Mouse (Mus musculus): ENCODE data around the gene Cecr2. TPM values are rescaled to one million over a fixed set of nuclear protein-coding genes. Genes with fewer than 3 reads are reported as not detected.
A peak's percentile ranks its signal among the peaks of the same experiment; 100 is the strongest.

Gene Cecr2
- total and polyA plus RNA-seq, 3 experiments: 2.5 to 24.9 (median 6.2) TPM

DNA sequence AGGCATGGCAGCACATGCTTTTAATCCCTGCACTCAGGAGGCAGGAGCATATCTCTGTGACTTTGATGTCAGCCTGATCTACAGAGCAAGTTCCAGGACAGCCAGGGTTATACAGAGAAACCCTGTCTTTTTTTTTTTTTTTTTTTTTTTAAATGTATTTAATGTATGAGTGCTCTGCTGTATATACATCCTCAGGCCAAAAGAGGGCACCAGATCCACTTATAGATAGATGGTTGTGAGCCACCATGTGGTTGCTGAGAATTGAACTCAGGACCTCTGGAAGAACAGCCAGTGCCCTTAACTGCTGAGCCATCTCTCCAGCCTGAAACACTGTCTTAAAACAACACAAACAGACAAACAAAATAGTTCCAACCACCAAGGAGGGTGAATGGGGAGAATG, 122.7 kb downstream of the Cecr2 start:
- ATAC-seq (ENCODE audit: extremely low read depth, insufficient number of reproducible peaks, low FRiP score, poor library complexity, severe bottlenecking) (no peak), DNase-seq (ENCODE audit: low spot score) (no peak)
- H3K4me3 ChIP-seq (ENCODE audit: low read depth, low read length): no peak overlapping the region
- no peaks in the 10 kb centered on the region for H3K27me3 ChIP-seq (ENCODE audit: insufficient read depth, low read length)
- peaks cover 43% of the 10 kb centered on the region for H3K4me1 ChIP-seq (ENCODE audit: insufficient read depth, low read depth, low read length)
- H3K36me3 ChIP-seq (replicated peaks): peaks cover 80% of the 10 kb centered on the region
- TF ChIP-seq POLR2AphosphoS5 (IDR thresholded peaks at IDR 0.05; ENCODE audit: insufficient replicate concordance, low read depth, low read length): no peak
- TF ChIP-seq GATA2 (IDR thresholded peaks at IDR 0.05; ENCODE audit: borderline replicate concordance, low read depth, low read length): no peak
- no peak for TF ChIP-seq CTCF (IDR thresholded peaks at IDR 0.05; ENCODE audit: low read depth, low read length)
- TF ChIP-seq TAL1 (conservative IDR thresholded peaks at IDR 0.05; ENCODE audit: low read depth, low read length): no peak
- H3K9me3 ChIP-seq (replicated peaks): no peaks in the 10 kb centered on the region

DNA sequence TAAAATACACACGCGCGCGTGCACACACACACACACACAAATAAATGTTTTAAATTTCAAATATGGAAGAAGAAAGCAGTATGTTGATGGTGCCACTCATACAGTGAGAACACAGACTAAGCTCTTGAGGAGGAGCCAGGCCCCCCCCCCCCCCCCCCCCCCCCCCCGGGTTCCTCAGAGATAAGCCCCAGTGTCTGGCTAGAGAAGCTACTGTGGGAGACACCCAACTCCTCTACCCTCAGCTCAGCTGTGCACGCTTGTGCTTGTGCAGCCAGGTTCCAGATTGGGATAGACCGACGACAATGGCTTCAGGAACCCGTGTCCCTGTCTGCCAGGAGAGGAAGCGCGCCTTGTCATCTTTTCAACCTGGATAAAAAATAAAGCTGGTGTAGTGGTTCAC, 124.0 kb downstream of the Cecr2 start:
- Histone ChIP-seq H3K4me3 (ENCODE audit: low read depth, low read length) (no peak overlapping the region), H3K36me3 (replicated peaks) (peaks cover 89% of the 10 kb centered on the region), H3K9me3 (replicated peaks) (no peaks in the 10 kb centered on the region), H3K4me1 (ENCODE audit: insufficient read depth, low read depth, low read length) (peaks cover 52% of the 10 kb centered on the region), H3K27me3 (ENCODE audit: insufficient read depth, low read length) (no peaks in the 10 kb centered on the region)
- TF ChIP-seq GATA1 (IDR thresholded peaks at IDR 0.05; ENCODE audit: borderline replicate concordance, low read length) (no peak), GATA2 (IDR thresholded peaks at IDR 0.05; ENCODE audit: borderline replicate concordance, low read depth, low read length) (no peak), TAL1 (conservative IDR thresholded peaks at IDR 0.05; ENCODE audit: low read depth, low read length) (no peak), POLR2AphosphoS5 (IDR thresholded peaks at IDR 0.05; ENCODE audit: insufficient replicate concordance, low read depth, low read length) (no peak), CTCF (IDR thresholded peaks at IDR 0.05; ENCODE audit: low read depth, low read length) (no peak)
- no peak for ATAC-seq (ENCODE audit: extremely low read depth, insufficient number of reproducible peaks, low FRiP score, poor library complexity, severe bottlenecking)
- DNase-seq (ENCODE audit: low spot score): no peak

DNA sequence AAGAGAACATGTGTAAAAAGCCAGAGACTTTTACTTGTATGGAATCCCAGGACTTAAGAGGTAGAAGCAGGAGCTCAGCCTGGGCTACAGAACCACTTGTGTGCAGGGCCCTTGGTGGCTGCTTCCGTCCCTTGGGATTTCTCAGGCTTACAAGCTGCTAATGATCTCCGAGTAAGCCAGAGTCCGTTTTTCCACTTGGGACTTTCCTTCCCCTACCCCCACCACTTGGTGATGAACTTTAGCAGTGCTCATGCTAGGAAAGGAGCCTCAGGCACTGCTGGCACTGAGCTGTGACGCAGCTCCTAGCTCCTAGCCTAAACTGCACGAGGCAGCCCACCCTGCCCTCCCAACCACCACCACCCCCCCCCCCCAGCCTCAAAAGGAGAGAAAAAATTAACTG, 124.5 kb downstream of the Cecr2 start:
- no peak for ATAC-seq (ENCODE audit: extremely low read depth, insufficient number of reproducible peaks, low FRiP score, poor library complexity, severe bottlenecking)
- Histone ChIP-seq H3K9me3 (replicated peaks) (no peaks in the 10 kb centered on the region), H3K4me1 (ENCODE audit: insufficient read depth, low read depth, low read length) (peaks cover 55% of the 10 kb centered on the region), H3K27me3 (ENCODE audit: insufficient read depth, low read length) (no peaks in the 10 kb centered on the region), H3K4me3 (ENCODE audit: low read depth, low read length) (no peak overlapping the region), H3K36me3 (replicated peaks) (peaks cover 89% of the 10 kb centered on the region)
- no peak for TF ChIP-seq CTCF (IDR thresholded peaks at IDR 0.05; ENCODE audit: low read depth, low read length)
- no peak for DNase-seq (ENCODE audit: low spot score)

DNA sequence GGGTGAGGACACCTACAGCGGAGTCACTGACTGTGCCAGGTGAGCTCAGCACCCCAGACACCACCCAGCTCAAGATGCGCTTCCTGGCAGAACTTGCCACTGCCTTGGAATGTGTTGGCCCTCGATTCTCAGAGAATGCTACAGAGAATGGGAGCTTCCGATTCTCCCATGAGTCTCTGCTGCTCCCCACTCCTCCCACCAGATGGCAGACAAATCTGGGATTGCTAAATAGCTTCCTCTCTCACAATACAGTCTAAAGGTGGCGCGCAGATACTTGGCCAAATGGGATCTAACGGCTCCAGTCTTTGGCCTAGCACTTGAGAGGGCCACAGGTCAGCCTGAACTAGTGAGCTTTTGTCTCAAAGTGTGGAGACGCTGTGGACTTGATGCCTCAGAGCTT, 126.8 kb downstream of the Cecr2 start:
- H3K9me3 ChIP-seq (replicated peaks): no peaks in the 10 kb centered on the region
- H3K4me1 ChIP-seq (ENCODE audit: insufficient read depth, low read depth, low read length): peaks cover 70% of the 10 kb centered on the region
- no peaks in the 10 kb centered on the region for H3K27me3 ChIP-seq (ENCODE audit: insufficient read depth, low read length)
- DNase-seq (ENCODE audit: low spot score): no peak
- peaks cover 98% of the 10 kb centered on the region for H3K36me3 ChIP-seq (replicated peaks)
- H3K4me3 ChIP-seq (ENCODE audit: low read depth, low read length): no peak overlapping the region
- no peak for TF ChIP-seq CTCF (IDR thresholded peaks at IDR 0.05; ENCODE audit: low read depth, low read length)
- no peak for TF ChIP-seq GATA2 (IDR thresholded peaks at IDR 0.05; ENCODE audit: borderline replicate concordance, low read depth, low read length)
- TF ChIP-seq GATA1 (IDR thresholded peaks at IDR 0.05; ENCODE audit: borderline replicate concordance, low read length): no peak
- TF ChIP-seq TAL1 (conservative IDR thresholded peaks at IDR 0.05; ENCODE audit: low read depth, low read length): no peak
- no peak for TF ChIP-seq POLR2AphosphoS5 (IDR thresholded peaks at IDR 0.05; ENCODE audit: insufficient replicate concordance, low read depth, low read length)
- no peak for ATAC-seq (ENCODE audit: extremely low read depth, insufficient number of reproducible peaks, low FRiP score, poor library complexity, severe bottlenecking)

DNA sequence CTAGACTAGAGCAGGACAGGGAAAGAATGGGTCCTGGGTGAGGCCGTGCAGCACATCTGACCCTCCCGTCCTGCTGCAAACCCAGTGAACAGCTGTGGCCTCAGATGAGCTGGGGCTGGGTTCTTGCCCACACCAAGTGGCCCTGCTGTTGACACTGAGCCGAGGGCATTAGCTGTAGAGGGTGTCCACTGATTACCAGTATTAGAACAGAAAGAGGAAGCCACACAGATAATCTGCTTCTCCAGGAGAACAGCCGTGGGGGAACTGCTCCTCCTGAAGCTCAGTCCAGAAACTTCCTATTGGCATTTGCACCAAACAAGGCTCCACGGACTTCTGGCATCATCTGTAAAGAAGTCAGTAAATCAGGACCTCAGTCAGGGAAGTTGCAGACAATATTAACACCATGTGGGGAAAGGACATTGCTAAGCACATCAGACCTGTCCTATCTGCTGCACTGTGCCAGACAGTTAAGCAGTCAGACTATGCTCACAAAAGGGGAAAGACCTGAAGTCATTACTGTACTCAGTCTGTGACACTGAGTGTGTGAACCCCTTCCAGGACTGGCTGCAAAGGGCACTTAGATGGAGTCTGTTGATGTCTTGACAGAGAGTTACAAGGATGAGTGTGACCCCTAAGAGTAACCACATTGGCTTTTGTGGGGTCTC, 129.4 kb downstream of the Cecr2 start:
- no peaks in the 10 kb centered on the region for H3K27me3 ChIP-seq (ENCODE audit: insufficient read depth, low read length)
- no peak for TF ChIP-seq POLR2AphosphoS5 (IDR thresholded peaks at IDR 0.05; ENCODE audit: insufficient replicate concordance, low read depth, low read length)
- no peak for TF ChIP-seq TAL1 (conservative IDR thresholded peaks at IDR 0.05; ENCODE audit: low read depth, low read length)
- no peak for TF ChIP-seq CTCF (IDR thresholded peaks at IDR 0.05; ENCODE audit: low read depth, low read length)
- TF ChIP-seq GATA1 (IDR thresholded peaks at IDR 0.05; ENCODE audit: borderline replicate concordance, low read length): no peak
- ATAC-seq (ENCODE audit: extremely low read depth, insufficient number of reproducible peaks, low FRiP score, poor library complexity, severe bottlenecking) (peak; percentile 56), DNase-seq (ENCODE audit: low spot score) (no peak)
- peaks cover 76% of the 10 kb centered on the region for H3K4me1 ChIP-seq (ENCODE audit: insufficient read depth, low read depth, low read length)
- H3K9me3 ChIP-seq (replicated peaks): no peaks in the 10 kb centered on the region
- peaks cover 99% of the 10 kb centered on the region for H3K36me3 ChIP-seq (replicated peaks)
- no peak overlapping the region for H3K4me3 ChIP-seq (ENCODE audit: low read depth, low read length)

DNA sequence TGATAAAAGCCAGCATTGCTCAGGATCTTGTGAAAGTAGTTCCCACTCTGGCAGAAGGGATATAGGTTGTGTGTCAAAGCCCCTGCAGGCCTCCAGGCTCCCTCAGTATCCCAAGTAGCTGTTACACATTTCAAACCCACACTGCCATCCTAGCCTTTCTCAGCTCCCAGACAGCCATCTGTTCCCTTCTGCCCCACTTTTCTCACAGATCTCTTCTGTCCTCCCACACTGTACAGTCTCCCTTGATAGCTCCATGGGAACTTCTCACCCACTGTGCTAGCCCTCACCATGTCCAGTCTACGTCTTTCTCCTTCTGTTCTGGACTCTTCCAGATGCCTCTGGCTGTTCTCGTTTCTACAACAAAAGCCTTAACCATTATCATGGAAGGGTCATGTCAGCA, 129.9 kb downstream of the Cecr2 start:
- H3K27me3 ChIP-seq (ENCODE audit: insufficient read depth, low read length): no peaks in the 10 kb centered on the region
- H3K4me1 ChIP-seq (ENCODE audit: insufficient read depth, low read depth, low read length): peaks cover 73% of the 10 kb centered on the region
- no peak for ATAC-seq (ENCODE audit: extremely low read depth, insufficient number of reproducible peaks, low FRiP score, poor library complexity, severe bottlenecking)
- TF ChIP-seq TAL1 (conservative IDR thresholded peaks at IDR 0.05; ENCODE audit: low read depth, low read length) (no peak), CTCF (IDR thresholded peaks at IDR 0.05; ENCODE audit: low read depth, low read length) (no peak), GATA2 (IDR thresholded peaks at IDR 0.05; ENCODE audit: borderline replicate concordance, low read depth, low read length) (no peak), GATA1 (IDR thresholded peaks at IDR 0.05; ENCODE audit: borderline replicate concordance, low read length) (no peak), POLR2AphosphoS5 (IDR thresholded peaks at IDR 0.05; ENCODE audit: insufficient replicate concordance, low read depth, low read length) (no peak)
- DNase-seq (ENCODE audit: low spot score): no peak
- H3K9me3 ChIP-seq (replicated peaks): no peaks in the 10 kb centered on the region
- peaks cover 99% of the 10 kb centered on the region for H3K36me3 ChIP-seq (replicated peaks)
- no peak overlapping the region for H3K4me3 ChIP-seq (ENCODE audit: low read depth, low read length)

DNA sequence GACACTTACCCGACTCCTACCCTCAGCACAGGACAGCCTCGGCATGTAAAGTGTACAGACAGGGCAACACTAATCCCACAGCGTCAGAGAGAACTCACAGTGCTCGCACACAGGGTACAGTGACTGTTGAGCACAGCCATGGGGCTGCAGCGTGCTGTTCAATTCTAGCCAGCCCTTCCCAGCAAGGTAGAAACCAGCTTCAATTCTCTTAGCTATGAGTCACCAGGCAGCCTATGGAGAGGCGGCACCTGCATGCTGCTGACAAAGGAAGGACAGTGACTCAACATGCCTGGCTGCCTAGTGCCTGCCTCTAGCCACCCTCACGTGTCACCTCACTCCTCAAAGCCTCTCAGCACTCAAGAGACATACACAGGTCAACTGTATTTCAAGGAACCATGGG, 131.8 kb downstream of the Cecr2 start:
- DNase-seq (ENCODE audit: low spot score): no peak
- peaks cover 99% of the 10 kb centered on the region for H3K36me3 ChIP-seq (replicated peaks)
- H3K4me1 ChIP-seq (ENCODE audit: insufficient read depth, low read depth, low read length): peaks cover 58% of the 10 kb centered on the region

More for the DNA sequence above, 131.8 kb downstream of the Cecr2 start:
- H3K27me3 ChIP-seq (ENCODE audit: insufficient read depth, low read length): no peaks in the 10 kb centered on the region
- peak; percentile 51 for ATAC-seq (ENCODE audit: extremely low read depth, insufficient number of reproducible peaks, low FRiP score, poor library complexity, severe bottlenecking)
- TF ChIP-seq POLR2AphosphoS5 (IDR thresholded peaks at IDR 0.05; ENCODE audit: insufficient replicate concordance, low read depth, low read length): no peak
- TF ChIP-seq GATA2 (IDR thresholded peaks at IDR 0.05; ENCODE audit: borderline replicate concordance, low read depth, low read length): no peak
- TF ChIP-seq TAL1 (conservative IDR thresholded peaks at IDR 0.05; ENCODE audit: low read depth, low read length): no peak
- no peak for TF ChIP-seq GATA1 (IDR thresholded peaks at IDR 0.05; ENCODE audit: borderline replicate concordance, low read length)
- no peak for TF ChIP-seq CTCF (IDR thresholded peaks at IDR 0.05; ENCODE audit: low read depth, low read length)
- H3K4me3 ChIP-seq (ENCODE audit: low read depth, low read length): no peak overlapping the region
- H3K9me3 ChIP-seq (replicated peaks): no peaks in the 10 kb centered on the region
